27 mouse cellular contexts compared by ENCODE assay signal in genomic region chr3:93468561-93468960, GRCm38 (mm10). TPM values are rescaled to one million over a fixed set of nuclear protein-coding genes. Genes with fewer than 3 reads are reported as not detected.
DNase-seq lines count a peak whose midpoint lies in the region; ATAC-seq and TF ChIP-seq lines count a peak whose summit lies in the region.
"Had no signal": no experiment of that assay in that cellular context is flagged by ENCODE, and none has a peak within 500 bp of the region (broad histone marks: within the 10 kb centered on the region; RNA-seq: fewer than 3 reads in every experiment).

TSS of gene Tchhl1 (plus strand) at chr3:93468754.

- DNase-seq in heart, adult 11 months: peak; percentile 80
- no peak for DNase-seq in heart, adult 9 months (ENCODE audit: low spot score in 2 of 2)
- peak; percentile 3 for DNase-seq in midbrain, postnatal 0 days (ENCODE audit: low spot score)
- peak; percentile 20 for DNase-seq in retina, postnatal 1 day
- DNase-seq in hindbrain, embryonic 14.5 days (ENCODE audit: low spot score): no peak
- DNase-seq: cerebellum, postnatal 14 days; embryo, embryonic 11 days; gastrocnemius, postnatal 14 days; layer of hippocampus, postnatal 36 days; liver; lung, adult 18-20 months; right cerebral cortex, postnatal 25 days; thymus, postnatal 25 days had no signal

- H3K36me3 ChIP-seq in midbrain, postnatal 0 days (ENCODE audit: insufficient read depth, low read length): no peaks in the 10 kb centered on the region
- no peaks in the 10 kb centered on the region for H3K36me3 ChIP-seq in midbrain, embryonic 16.5 days (ENCODE audit: control insufficient read depth, insufficient read depth, low read length)
- no peaks in the 10 kb centered on the region for H3K36me3 ChIP-seq in kidney, embryonic 16.5 days (ENCODE audit: insufficient read depth, low read length)
- no peaks in the 10 kb centered on the region for H3K36me3 ChIP-seq in hindbrain, embryonic 14.5 days (replicated peaks; ENCODE audit: control insufficient read depth, insufficient read depth)
- H3K36me3 ChIP-seq: forebrain, embryonic 15.5 days had no signal

- 75% methylated on average over 5 of the region's 5 CpGs for WGBS in midbrain, postnatal 0 days
- 76% methylated on average over 5 of the region's 5 CpGs for WGBS in midbrain, embryonic 16.5 days
- WGBS in kidney, embryonic 16.5 days: 10% methylated on average over 5 of the region's 5 CpGs
- 76% methylated on average over 5 of the region's 5 CpGs for WGBS in hindbrain, embryonic 14.5 days

- H3K9me3 ChIP-seq in midbrain, postnatal 0 days (ENCODE audit: low read length): no peaks in the 10 kb centered on the region
- H3K9me3 ChIP-seq in midbrain, embryonic 16.5 days (replicated peaks; ENCODE audit: control insufficient read depth, low read length, poor library complexity, severe bottlenecking): no peaks in the 10 kb centered on the region
- H3K9me3 ChIP-seq in kidney, embryonic 16.5 days (ENCODE audit: low read length): no peaks in the 10 kb centered on the region
- H3K9me3 ChIP-seq in hindbrain, embryonic 14.5 days (ENCODE audit: control insufficient read depth, low read length): no peaks in the 10 kb centered on the region
- H3K9me3 ChIP-seq: forebrain, embryonic 15.5 days had no signal

- H3K9ac ChIP-seq in midbrain, postnatal 0 days (replicated peaks; ENCODE audit: low read length, poor library complexity, severe bottlenecking): no peak within 1 kb of the TSS
- no peak within 1 kb of the TSS for H3K9ac ChIP-seq in midbrain, embryonic 16.5 days (ENCODE audit: low read depth, low read length)
- H3K9ac ChIP-seq in kidney, embryonic 16.5 days (replicated peaks; ENCODE audit: low read length): no peak within 1 kb of the TSS
- H3K9ac ChIP-seq in hindbrain, embryonic 14.5 days: no peak within 1 kb of the TSS
- H3K9ac ChIP-seq: forebrain, embryonic 15.5 days had no signal

- no peak for ATAC-seq in midbrain, postnatal 0 days (ENCODE audit: low FRiP score)
- no peak for ATAC-seq in midbrain, embryonic 16.5 days
- ATAC-seq in kidney, embryonic 16.5 days (ENCODE audit: low FRiP score, low TSS enrichment): peak; percentile 82
- ATAC-seq in hindbrain, embryonic 14.5 days (ENCODE audit: low FRiP score): no peak
- ATAC-seq in megakaryocyte progenitor cell, adult 5-6 weeks (replicated peaks; ENCODE audit: poor library complexity): no peak
- ATAC-seq: forebrain, embryonic 15.5 days; inflammation-experienced regulatory T-cells, adult 6 months had no signal

- no peaks in the 10 kb centered on the region for H3K4me1 ChIP-seq in midbrain, postnatal 0 days (ENCODE audit: insufficient read depth, low read length)
- H3K4me1 ChIP-seq in midbrain, embryonic 16.5 days (ENCODE audit: control insufficient read depth, insufficient read depth, low read length): no peaks in the 10 kb centered on the region
- H3K4me1 ChIP-seq in kidney, embryonic 16.5 days (ENCODE audit: insufficient read depth, low read length): 0 out of 2 replicates have a peak, but pooled peaks cover 4% of the 10 kb centered on the region
- no peaks in the 10 kb centered on the region for H3K4me1 ChIP-seq in hindbrain, embryonic 14.5 days (replicated peaks; ENCODE audit: control insufficient read depth, insufficient read depth, low read length)
- H3K4me1 ChIP-seq: forebrain, embryonic 15.5 days had no signal

- H3K27ac ChIP-seq in midbrain, postnatal 0 days (ENCODE audit: low read depth, low read length): no peak within 1 kb of the TSS
- H3K27ac ChIP-seq in midbrain, embryonic 16.5 days (ENCODE audit: low read length): no peak within 1 kb of the TSS
- H3K27ac ChIP-seq in kidney, embryonic 16.5 days (ENCODE audit: low read length): no peak within 1 kb of the TSS
- no peak within 1 kb of the TSS for H3K27ac ChIP-seq in hindbrain, embryonic 14.5 days
- H3K27ac ChIP-seq: forebrain, embryonic 15.5 days; layer of hippocampus, adult 2 months; macrophage; stomach, postnatal 0 days had no signal

- no peak within 1 kb of the TSS for H3K4me2 ChIP-seq in midbrain, postnatal 0 days (ENCODE audit: low read depth, low read length, poor library complexity, severe bottlenecking)
- H3K4me2 ChIP-seq in midbrain, embryonic 16.5 days (ENCODE audit: low read length): no peak within 1 kb of the TSS
- H3K4me2 ChIP-seq in kidney, embryonic 16.5 days (replicated peaks; ENCODE audit: low read depth, low read length): no peak within 1 kb of the TSS
- H3K4me2 ChIP-seq in hindbrain, embryonic 14.5 days (replicated peaks): no peak within 1 kb of the TSS
- H3K4me2 ChIP-seq: forebrain, embryonic 15.5 days; midbrain, embryonic 11.5 days had no signal

- no peak within 1 kb of the TSS for H3K4me3 ChIP-seq in midbrain, postnatal 0 days (ENCODE audit: low read depth, low read length)
- H3K4me3 ChIP-seq in midbrain, embryonic 16.5 days (ENCODE audit: low read depth, low read length): no peak within 1 kb of the TSS
- H3K4me3 ChIP-seq in kidney, embryonic 16.5 days (ENCODE audit: low read length): no peak within 1 kb of the TSS
- no peak within 1 kb of the TSS for H3K4me3 ChIP-seq in hindbrain, embryonic 14.5 days (replicated peaks; ENCODE audit: low read length)
- H3K4me3 ChIP-seq: forebrain, embryonic 15.5 days; layer of hippocampus, adult 2 months had no signal

- H3K27me3 ChIP-seq in midbrain, postnatal 0 days (ENCODE audit: insufficient read depth, low read length): no peaks in the 10 kb centered on the region
- no peaks in the 10 kb centered on the region for H3K27me3 ChIP-seq in midbrain, embryonic 16.5 days (ENCODE audit: control insufficient read depth, insufficient read depth, low read depth, low read length)
- H3K27me3 ChIP-seq in kidney, embryonic 16.5 days (ENCODE audit: insufficient read depth, low read length): no peaks in the 10 kb centered on the region
- no peaks in the 10 kb centered on the region for H3K27me3 ChIP-seq in hindbrain, embryonic 14.5 days (ENCODE audit: control insufficient read depth, insufficient read depth, low read length)
- H3K27me3 ChIP-seq: forebrain, embryonic 15.5 days had no signal

- no peak for TF ChIP-seq CTCF in midbrain, postnatal 0 days (IDR thresholded peaks at IDR 0.05)

RNA-seq across cellular contexts. Expression of gene Tchhl1, which starts in this region (rescaled TPM):
- total RNA-seq in midbrain, postnatal 0 days (2014; rRNA removed): not detected in 2 replicates
- not detected in 2 replicates for polyA plus RNA-seq in midbrain, postnatal 0 days (2015; fragmentation: Nextera tagmentation; extraction: Ambion mirVana)
- polyA plus RNA-seq in midbrain, embryonic 16.5 days (2015; fragmentation: Nextera tagmentation; extraction: Ambion mirVana): not detected in 2 replicates
- 0.64 and 0.66 TPM in 2 replicates for polyA plus RNA-seq in kidney, embryonic 16.5 days (2015; fragmentation: Nextera tagmentation; extraction: Ambion mirVana)
- not detected in 2 replicates for polyA plus RNA-seq in hindbrain, embryonic 14.5 days (2014; fragmentation: Nextera tagmentation; extraction: Ambion mirVana)
- total RNA-seq in megakaryocyte progenitor cell, adult 5-6 weeks (2015): not detected in 2 replicates
- not detected in 2 replicates for total RNA-seq in megakaryocyte progenitor cell, adult 5-6 weeks (2017)
- total RNA-seq: gastrocnemius, postnatal 14 days; heart, adult 8-10 months; hematopoietic stem cell, adult 5-6 weeks; layer of hippocampus, adult 2 months; layer of hippocampus, postnatal 36 days; left cerebral cortex, postnatal 36 days had no signal
- polyA plus RNA-seq: forebrain, embryonic 15.5 days; heart, embryonic 16.5 days; inflammation-experienced regulatory T-cells, adult 6 months; macrophage; midbrain, embryonic 11.5 days; neural tube, embryonic 14.5 days; stomach, postnatal 0 days had no signal

Comparison
In these comparisons a context has a peak if more than half of its experiments do, and no peak if none do; other contexts are left out.
1. DNase-seq: peak in heart, adult 11 months (single experiment) and retina, postnatal 1 day (single experiment); none in heart, adult 9 months (0 of 2) and hindbrain, embryonic 14.5 days (single experiment).
2. Peak in DNase-seq in midbrain, postnatal 0 days; RNA of the gene not detected or under 1 TPM.
3. Peak in ATAC-seq in kidney, embryonic 16.5 days; RNA of the gene not detected or under 1 TPM.